Mouse (Mus musculus): ENCODE results near the gene Itgb4. TPM values are rescaled to one million over a fixed set of nuclear protein-coding genes. Genes with fewer than 3 reads are reported as not detected.
A peak's percentile ranks its signal among the peaks of the same experiment; 100 is the strongest.

Itgb4 gene
- polyA plus RNA-seq, 1 experiment = 0.49 TPM

DNA sequence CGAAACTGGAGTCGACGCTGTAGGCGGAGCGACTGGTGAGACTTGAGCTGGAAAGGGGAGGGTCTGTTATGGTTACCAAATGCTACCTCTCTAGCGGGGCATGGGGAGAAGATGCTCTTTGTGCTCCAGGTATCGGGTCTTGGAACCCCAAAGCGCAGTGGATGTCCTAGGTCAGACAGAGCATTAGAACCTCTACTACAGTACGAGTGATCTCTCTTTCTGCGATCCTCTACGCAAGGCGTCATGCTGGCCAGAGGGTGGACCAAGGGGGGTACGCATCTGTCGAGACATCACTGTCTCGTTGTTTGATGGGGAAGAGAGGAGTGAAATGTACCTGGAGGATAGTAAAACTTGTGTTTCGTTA, 40.8 kb upstream of the Itgb4 start:
- H3K36me3 ChIP-seq (ENCODE audit: control insufficient read depth, insufficient read depth) = peaks cover 26% of the 10 kb centered on the region
- H3K4me3 ChIP-seq (ENCODE audit: insufficient read depth, poor library complexity, severe bottlenecking) = peak overlapping the region; percentile 95
- H3K27me3 ChIP-seq (ENCODE audit: control insufficient read depth, insufficient read depth, insufficient read length) = no peaks in the 10 kb centered on the region
- H3K79me3 ChIP-seq (ENCODE audit: low read depth) = peaks cover 37% of the 10 kb centered on the region
- H3ac ChIP-seq (ENCODE audit: control insufficient read depth, insufficient read length, low read depth) = peak overlapping the region; percentile 84
- TF ChIP-seq MYOG (IDR thresholded peaks at IDR 0.05; ENCODE audit: control insufficient read depth, extremely low read depth, insufficient read length) (no peak), USF1 (IDR thresholded peaks at IDR 0.05; ENCODE audit: low read depth) (no peak), CEBPB (IDR thresholded peaks at IDR 0.05; ENCODE audit: low read depth) (no peak), FOSL1 (IDR thresholded peaks at IDR 0.05; ENCODE audit: insufficient read depth, low read length, poor library complexity, severe bottlenecking) (no peak), MAX (IDR thresholded peaks at IDR 0.05) (no peak), CTCF (IDR thresholded peaks at IDR 0.05; ENCODE audit: control insufficient read depth, insufficient read depth, insufficient read length) (no peak), MYOD1 (IDR thresholded peaks at IDR 0.05; ENCODE audit: control insufficient read depth, insufficient read length, low read depth) (no peak)
- peaks cover 74% of the 10 kb centered on the region for H3K79me2 ChIP-seq (ENCODE audit: control insufficient read depth, insufficient read depth)

- H3K27me3 ChIP-seq (ENCODE audit: control insufficient read depth, insufficient read depth, insufficient read length) = no peaks in the 10 kb centered on the region
- H3K4me3 ChIP-seq (ENCODE audit: insufficient read depth, poor library complexity, severe bottlenecking) = no peak overlapping the region
- no peak overlapping the region for H3ac ChIP-seq (ENCODE audit: control insufficient read depth, insufficient read length, low read depth)
- peaks cover 18% of the 10 kb centered on the region for H3K79me3 ChIP-seq (ENCODE audit: low read depth)
- no peak for TF ChIP-seq MYOD1 (IDR thresholded peaks at IDR 0.05; ENCODE audit: control insufficient read depth, insufficient read length, low read depth)
- TF ChIP-seq MYOG (IDR thresholded peaks at IDR 0.05; ENCODE audit: control insufficient read depth, extremely low read depth, insufficient read length) = no peak
- TF ChIP-seq MAX (IDR thresholded peaks at IDR 0.05) = no peak
- TF ChIP-seq CTCF (IDR thresholded peaks at IDR 0.05; ENCODE audit: control insufficient read depth, insufficient read depth, insufficient read length) = peak; percentile 25
- peak; percentile 27 for TF ChIP-seq CEBPB (IDR thresholded peaks at IDR 0.05; ENCODE audit: low read depth)
- no peak for TF ChIP-seq USF1 (IDR thresholded peaks at IDR 0.05; ENCODE audit: low read depth)
- no peak for TF ChIP-seq FOSL1 (IDR thresholded peaks at IDR 0.05; ENCODE audit: insufficient read depth, low read length, poor library complexity, severe bottlenecking)
- H3K79me2 ChIP-seq (ENCODE audit: control insufficient read depth, insufficient read depth) = peaks cover 34% of the 10 kb centered on the region
- H3K36me3 ChIP-seq (ENCODE audit: control insufficient read depth, insufficient read depth) = peaks cover 82% of the 10 kb centered on the region
These were observed 34.7 kb upstream of the Itgb4 start for GRCm38 (mm10) chr11:115939690-115940329.

DNA sequence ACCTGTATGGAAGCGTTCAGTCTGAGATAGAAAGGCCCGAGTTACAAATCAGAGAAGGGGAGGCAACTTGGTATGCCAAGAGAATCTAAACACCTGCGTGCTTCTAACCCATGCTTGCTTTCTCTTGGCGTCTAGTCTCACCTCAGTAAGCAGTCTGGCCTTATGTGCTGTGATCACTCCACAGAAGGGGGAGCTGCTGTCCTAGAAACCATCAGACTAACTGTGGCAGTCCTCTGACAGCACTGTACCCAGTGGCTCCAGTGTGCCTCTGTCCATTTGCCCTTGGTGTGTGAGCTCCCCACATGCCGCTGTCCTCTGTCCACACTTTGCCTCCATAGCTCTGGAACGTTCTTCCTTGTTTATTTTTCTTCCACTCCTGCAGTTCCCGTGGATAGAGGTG, 32.5 kb upstream of the Itgb4 start:
- no peak overlapping the region for H3ac ChIP-seq (ENCODE audit: control insufficient read depth, insufficient read length, low read depth)
- H3K36me3 ChIP-seq (ENCODE audit: control insufficient read depth, insufficient read depth) = peaks cover 83% of the 10 kb centered on the region
- no peaks in the 10 kb centered on the region for H3K79me3 ChIP-seq (ENCODE audit: low read depth)
- TF ChIP-seq CTCF (IDR thresholded peaks at IDR 0.05; ENCODE audit: control insufficient read depth, insufficient read depth, insufficient read length) (peak; percentile 20), MAX (IDR thresholded peaks at IDR 0.05) (no peak)
- H3K27me3 ChIP-seq (ENCODE audit: control insufficient read depth, insufficient read depth, insufficient read length) = no peaks in the 10 kb centered on the region
- H3K4me3 ChIP-seq (ENCODE audit: insufficient read depth, poor library complexity, severe bottlenecking) = no peak overlapping the region
- H3K79me2 ChIP-seq (ENCODE audit: control insufficient read depth, insufficient read depth) = peaks cover 13% of the 10 kb centered on the region

- H3ac ChIP-seq (ENCODE audit: control insufficient read depth, insufficient read length, low read depth) = no peak overlapping the region
- TF ChIP-seq MAX (IDR thresholded peaks at IDR 0.05) (no peak), CEBPB (IDR thresholded peaks at IDR 0.05; ENCODE audit: low read depth) (no peak), FOSL1 (IDR thresholded peaks at IDR 0.05; ENCODE audit: insufficient read depth, low read length, poor library complexity, severe bottlenecking) (no peak), MYOD1 (IDR thresholded peaks at IDR 0.05; ENCODE audit: control insufficient read depth, insufficient read length, low read depth) (no peak), MYOG (IDR thresholded peaks at IDR 0.05; ENCODE audit: control insufficient read depth, extremely low read depth, insufficient read length) (no peak), CTCF (IDR thresholded peaks at IDR 0.05; ENCODE audit: control insufficient read depth, insufficient read depth, insufficient read length) (no peak), USF1 (IDR thresholded peaks at IDR 0.05; ENCODE audit: low read depth) (no peak)
- no peaks in the 10 kb centered on the region for H3K27me3 ChIP-seq (ENCODE audit: control insufficient read depth, insufficient read depth, insufficient read length)
- peaks cover 80% of the 10 kb centered on the region for H3K36me3 ChIP-seq (ENCODE audit: control insufficient read depth, insufficient read depth)
- H3K79me2 ChIP-seq (ENCODE audit: control insufficient read depth, insufficient read depth) = peaks cover 16% of the 10 kb centered on the region
- no peak overlapping the region for H3K4me3 ChIP-seq (ENCODE audit: insufficient read depth, poor library complexity, severe bottlenecking)
- H3K79me3 ChIP-seq (ENCODE audit: low read depth) = no peaks in the 10 kb centered on the region
These were observed 29.3 kb upstream of the Itgb4 start for GRCm38 (mm10) chr11:115945247-115945646.

DNA sequence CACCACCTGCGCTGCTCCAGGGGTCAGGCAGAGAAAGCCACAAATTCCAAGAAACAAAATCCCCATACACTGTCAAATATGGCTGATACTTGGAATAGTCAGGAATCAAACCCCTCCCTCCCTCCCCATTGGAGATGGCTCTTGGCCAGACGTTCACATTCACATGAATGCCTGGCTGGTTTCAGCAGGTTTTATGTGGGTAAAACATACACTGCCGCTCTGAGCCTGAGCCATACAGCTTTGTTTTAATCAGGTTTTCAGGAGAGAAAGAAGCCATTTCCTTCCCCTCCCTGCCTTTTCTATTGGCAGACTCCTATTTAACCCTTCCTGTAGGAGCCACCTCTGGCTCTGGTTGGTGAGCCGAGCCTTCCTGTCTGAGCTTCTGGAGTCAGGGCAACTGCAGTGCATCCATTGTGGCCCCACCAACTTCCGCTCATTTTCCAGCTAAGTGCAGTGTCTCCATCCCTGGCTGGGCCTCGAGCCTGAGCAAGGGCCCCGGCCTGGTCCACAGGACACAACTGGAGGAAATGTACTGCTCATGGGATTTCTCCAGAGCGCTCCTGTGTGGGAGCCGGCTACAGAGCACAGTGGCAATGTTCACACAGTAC, 28.2 kb upstream of the Itgb4 start:
- TF ChIP-seq MYOG (IDR thresholded peaks at IDR 0.05; ENCODE audit: control insufficient read depth, extremely low read depth, insufficient read length) (no peak), MYOD1 (IDR thresholded peaks at IDR 0.05; ENCODE audit: control insufficient read depth, insufficient read length, low read depth) (no peak), FOSL1 (IDR thresholded peaks at IDR 0.05; ENCODE audit: insufficient read depth, low read length, poor library complexity, severe bottlenecking) (no peak), MAX (IDR thresholded peaks at IDR 0.05) (no peak)
- no peaks in the 10 kb centered on the region for H3K79me3 ChIP-seq (ENCODE audit: low read depth)
- no peak overlapping the region for H3K4me3 ChIP-seq (ENCODE audit: insufficient read depth, poor library complexity, severe bottlenecking)
- peaks cover 80% of the 10 kb centered on the region for H3K36me3 ChIP-seq (ENCODE audit: control insufficient read depth, insufficient read depth)
- no peak overlapping the region for H3ac ChIP-seq (ENCODE audit: control insufficient read depth, insufficient read length, low read depth)
- H3K79me2 ChIP-seq (ENCODE audit: control insufficient read depth, insufficient read depth) = peaks cover 16% of the 10 kb centered on the region
- H3K27me3 ChIP-seq (ENCODE audit: control insufficient read depth, insufficient read depth, insufficient read length) = no peaks in the 10 kb centered on the region

DNA sequence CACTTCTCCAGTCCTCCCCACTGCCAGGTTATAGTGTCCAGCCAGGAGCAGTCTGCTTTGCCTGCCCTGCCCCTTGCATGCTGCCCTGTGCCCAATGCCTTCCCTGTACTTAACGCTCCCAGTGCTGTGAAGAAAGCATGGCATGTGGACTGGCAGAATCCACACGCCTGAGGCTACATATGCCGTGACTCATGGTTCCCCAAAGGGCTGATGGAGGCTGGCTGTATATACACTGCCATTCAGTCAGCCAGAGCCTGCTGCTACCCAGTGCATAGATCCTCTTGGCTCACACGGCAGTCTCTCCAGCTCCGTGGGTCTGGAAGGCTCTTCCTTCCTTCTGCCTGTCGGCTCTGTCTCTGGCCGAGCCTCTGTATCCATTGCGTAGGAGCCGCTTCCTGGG, 26.2 kb upstream of the Itgb4 start:
- H3K27me3 ChIP-seq (ENCODE audit: control insufficient read depth, insufficient read depth, insufficient read length) = no peaks in the 10 kb centered on the region
- no peak overlapping the region for H3K4me3 ChIP-seq (ENCODE audit: insufficient read depth, poor library complexity, severe bottlenecking)
- no peaks in the 10 kb centered on the region for H3K79me3 ChIP-seq (ENCODE audit: low read depth)
- H3K36me3 ChIP-seq (ENCODE audit: control insufficient read depth, insufficient read depth) = peaks cover 81% of the 10 kb centered on the region
- TF ChIP-seq USF1 (IDR thresholded peaks at IDR 0.05; ENCODE audit: low read depth) = no peak
- TF ChIP-seq MAX (IDR thresholded peaks at IDR 0.05) = no peak
- no peak overlapping the region for H3ac ChIP-seq (ENCODE audit: control insufficient read depth, insufficient read length, low read depth)
- peaks cover 16% of the 10 kb centered on the region for H3K79me2 ChIP-seq (ENCODE audit: control insufficient read depth, insufficient read depth)
